Mouse (Mus musculus) activated CD4-positive, CD25-positive, alpha-beta regulatory T cell, adult 4 months (primary cell): ENCODE results near the gene Chit1. TPM values are rescaled to one million over a fixed set of nuclear protein-coding genes. Genes with fewer than 3 reads are reported as not detected.
A peak's percentile ranks its signal among the peaks of the same experiment; 100 is the strongest.

Source experiments
- ATAC-seq: one replicate; pipeline ENCODE4 v1.8.0; 2017
- polyA plus RNA-seq, 2 experiments: library from polyadenylated mRNA; unstranded; fragments of 100-300 nt; shearing (Covaris generic); gene quantifications; one replicate each; pipeline ENCODE4 v1.2.1; 2017

Chit1 gene
- polyA plus RNA-seq, 2 experiments from 2014 or later: not detected

DNA sequence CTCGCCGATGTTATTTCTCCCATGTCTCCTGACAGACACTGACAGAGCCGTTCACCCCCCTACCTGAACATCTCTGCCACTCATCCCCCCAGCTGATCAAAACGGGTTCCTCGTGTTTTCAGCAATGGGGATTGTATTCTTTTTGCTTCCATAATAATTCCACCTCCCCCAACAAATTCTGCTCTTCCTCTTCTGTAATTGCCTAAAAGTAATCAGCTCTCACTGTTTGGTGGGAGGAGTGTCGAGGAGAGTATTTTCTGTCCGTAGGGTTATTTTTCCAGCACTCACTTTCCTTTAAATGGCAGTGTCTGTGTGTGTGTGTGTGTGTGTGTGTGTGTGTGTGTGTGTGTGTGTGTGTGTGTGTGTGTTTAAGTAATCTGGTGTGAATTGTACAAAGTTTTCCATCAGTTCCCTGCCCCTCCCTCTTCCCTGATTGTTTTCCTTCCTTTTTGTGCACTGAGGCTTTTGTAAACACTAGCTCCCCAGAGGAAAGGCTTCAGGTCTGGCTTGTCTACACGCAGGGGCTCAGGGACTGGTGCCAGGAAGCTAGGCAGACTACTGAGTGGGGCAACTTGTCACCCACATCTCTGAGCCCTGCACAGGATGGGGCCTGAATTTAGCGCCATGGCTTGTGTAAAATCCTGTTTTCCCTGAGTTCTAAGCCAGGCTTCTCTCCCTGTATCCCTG, 31.4 kb upstream of the Chit1 start:
- peak; percentile 15 for ATAC-seq

DNA sequence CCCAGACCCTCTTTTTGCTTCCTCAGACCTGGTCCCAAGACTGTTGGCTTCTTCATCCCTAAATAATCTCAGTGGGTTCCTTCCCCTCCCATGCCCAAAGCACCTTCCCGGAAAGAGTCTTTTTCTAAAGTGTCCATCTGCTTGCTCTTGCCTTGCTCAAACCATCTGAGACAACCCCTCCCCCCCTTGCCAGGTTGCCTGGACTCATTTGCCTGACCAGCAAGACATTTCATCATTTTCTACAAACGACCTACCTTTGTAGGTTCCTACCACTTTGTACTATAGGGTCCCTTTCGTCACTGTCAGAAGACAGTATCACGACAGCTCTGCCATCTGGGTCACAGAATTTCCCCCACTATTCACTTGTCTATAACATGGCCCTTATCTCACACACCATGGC, 30.6 kb upstream of the Chit1 start:
- no peak for ATAC-seq

DNA sequence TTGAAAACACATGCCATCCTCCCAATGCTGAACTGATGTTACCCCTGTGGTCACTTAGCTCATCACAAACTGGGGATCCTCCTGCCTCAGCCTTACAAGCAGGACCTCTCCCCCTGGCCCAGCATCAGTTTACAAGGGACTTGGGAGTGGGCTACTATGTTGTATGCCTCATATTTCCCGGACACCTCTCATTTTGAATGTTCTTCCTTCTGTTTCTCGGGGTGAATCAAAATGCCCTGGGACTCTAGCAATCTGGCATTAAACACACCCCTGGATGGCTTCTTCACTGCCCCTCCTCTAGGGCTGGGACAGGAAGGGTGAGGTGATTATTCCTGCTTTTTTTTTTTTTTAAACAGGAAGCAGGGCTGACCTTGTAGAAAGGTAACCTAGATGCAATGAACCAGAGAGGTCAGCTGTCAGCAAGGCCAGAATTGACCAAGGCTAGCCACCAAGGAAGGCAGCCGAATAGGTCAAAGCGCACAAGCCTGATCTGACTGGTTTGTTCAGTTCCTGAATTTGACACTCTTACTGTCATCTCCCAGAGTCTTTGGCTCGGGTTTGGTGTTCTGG, 30.1 kb upstream of the Chit1 start:
- no peak for ATAC-seq

DNA sequence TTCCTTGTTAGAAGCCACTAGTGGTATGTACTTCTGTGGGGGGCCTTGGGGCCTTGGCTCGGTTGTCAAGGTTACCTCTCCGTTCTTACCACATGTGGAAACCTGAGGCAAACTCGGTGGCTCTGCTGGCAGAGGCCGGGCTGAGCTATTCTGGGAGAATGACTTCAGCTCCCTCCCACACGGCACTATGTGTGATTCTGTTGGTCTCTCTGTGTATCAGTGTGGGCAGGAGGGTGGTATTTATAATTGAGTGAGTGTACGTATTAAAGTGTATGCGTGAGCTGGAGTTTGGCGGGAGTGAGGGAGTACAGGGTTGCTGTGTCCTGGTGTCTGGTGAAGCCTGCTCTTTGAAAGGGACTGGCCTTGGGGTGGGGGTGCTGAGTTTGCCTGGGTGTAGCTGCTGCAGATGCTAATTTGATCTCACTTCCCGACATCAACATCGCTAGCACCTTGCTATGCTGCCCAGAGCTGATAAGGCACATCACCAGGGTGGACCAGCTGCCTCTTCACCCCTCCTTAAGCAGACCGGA, 28.0 kb upstream of the Chit1 start:
- ATAC-seq: no peak

DNA sequence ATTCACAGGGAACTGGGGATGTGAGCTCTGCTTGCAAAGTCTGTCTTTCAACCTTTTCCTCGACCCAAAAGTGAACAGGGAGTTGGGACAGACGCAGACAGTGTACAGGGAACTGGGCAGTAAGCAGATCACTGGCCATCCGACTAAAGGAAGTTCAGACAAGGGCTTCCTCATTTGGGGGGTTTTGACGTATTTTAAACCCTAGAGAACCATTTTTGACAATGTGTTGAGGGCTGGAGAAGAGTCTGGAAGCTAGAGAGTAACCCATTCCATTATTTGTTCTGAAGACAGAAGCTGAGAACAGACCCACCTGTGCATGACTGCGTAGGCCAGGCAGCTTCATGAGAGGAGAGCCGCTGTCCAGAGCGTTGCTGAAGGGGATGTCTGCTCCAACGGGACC, 27.4 kb upstream of the Chit1 start:
- no peak for ATAC-seq

DNA sequence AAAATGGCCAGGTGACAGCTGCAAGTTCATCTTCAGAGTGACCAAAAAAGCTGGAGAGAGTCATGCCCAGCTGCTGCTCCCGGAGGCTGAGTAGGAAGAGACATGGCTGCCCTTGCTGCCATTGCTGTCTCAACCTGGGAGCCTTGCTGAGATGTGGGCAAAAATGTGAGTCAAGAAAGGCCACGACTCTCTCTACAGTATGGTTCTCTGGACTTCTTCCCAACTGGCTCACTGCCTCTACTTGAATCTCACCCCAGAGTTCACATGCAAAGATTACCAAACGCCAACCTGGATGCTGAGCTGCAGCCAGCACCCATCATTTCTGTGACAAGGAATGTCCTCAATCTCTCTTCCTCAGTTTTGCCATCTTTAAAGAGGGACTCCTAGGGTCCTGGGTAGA, 26.9 kb upstream of the Chit1 start:
- no peak for ATAC-seq

DNA sequence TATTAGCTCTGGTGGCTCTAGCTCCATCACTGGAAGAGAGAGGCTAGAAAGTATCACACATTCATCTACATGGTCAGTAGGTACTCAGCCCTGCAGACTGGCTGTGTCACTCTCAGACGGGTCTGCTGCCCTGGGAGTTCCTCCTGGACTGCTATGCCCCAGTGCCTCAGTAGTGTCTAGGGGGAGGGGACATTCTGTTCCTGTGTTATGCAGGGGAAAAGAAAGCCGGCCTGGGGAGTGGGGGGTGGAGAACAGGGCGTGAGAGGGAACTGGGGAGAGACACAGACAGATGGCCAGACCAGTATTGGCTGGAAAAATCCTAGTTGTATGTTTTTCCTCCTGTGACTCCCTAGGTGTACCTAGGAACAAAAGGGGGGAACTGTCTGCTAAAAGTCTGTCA, 25.0 kb upstream of the Chit1 start:
- no peak for ATAC-seq

DNA sequence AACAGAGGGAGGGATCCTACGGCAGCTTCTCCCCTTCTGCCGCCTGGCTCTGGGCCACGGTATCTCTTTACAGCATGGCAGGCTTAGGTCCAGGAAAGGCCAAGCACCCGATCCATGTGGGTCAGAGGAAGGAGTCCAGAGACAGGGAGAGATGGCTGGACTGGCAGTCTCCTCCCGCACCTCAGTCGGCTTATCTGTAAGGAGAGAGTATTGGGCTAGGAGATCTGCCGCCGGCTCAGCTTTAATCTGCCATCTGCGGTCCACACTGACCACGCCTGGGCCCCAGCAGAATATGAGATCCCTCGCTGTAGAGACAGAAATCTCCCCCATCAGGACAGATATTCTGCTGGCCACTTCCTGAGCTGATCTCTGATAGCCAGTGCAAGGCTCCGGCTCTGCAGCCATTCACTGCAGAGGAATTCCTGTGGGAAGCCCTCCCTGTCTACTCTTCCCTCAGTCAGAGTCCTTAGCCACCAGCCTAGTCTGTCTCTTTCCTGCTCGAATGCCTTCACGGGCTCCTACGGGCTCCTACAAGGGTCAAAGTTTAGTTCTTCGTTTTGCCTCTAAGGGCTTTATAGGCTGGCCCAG, 24.1 kb upstream of the Chit1 start:
- ATAC-seq: no peak

DNA sequence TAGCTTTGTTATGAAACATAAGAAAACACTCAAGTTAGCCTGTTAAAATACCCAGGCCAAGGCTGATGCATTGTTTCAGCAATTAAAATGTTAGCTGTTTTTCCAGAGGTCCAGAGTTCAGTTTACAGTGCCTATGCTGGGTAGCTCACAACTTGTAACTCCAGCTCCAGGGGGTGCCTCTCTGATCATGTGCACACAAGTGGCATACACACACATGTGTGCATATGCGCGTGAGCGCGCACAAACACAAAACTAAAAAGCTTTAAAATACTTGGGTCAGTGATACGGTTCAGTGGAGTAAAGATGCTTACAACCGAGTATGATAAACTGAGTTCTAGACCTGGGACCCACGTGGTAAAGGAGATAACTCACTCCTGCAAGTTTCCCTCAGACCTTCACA, 22.0 kb upstream of the Chit1 start:
- ATAC-seq: no peak

DNA sequence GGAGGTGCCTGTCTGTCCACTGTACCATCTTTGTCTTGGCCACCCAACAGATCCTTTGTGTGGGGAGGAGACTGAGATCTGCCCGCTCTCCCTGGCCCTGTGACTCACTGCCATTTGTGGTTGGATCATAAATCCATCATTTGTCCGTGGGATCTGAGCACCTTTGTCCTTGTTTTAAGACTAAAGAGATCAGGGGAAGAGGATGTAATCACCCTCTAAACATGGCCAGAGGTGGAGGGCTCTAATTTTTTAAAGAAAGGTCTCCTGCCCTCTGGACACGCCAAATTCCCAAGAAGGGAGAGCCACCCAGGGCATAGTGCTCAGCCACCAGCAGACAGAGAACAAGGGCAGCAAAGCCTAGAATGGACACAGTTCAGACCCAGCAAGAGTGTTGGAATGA, 19.2 kb upstream of the Chit1 start:
- ATAC-seq: no peak

DNA sequence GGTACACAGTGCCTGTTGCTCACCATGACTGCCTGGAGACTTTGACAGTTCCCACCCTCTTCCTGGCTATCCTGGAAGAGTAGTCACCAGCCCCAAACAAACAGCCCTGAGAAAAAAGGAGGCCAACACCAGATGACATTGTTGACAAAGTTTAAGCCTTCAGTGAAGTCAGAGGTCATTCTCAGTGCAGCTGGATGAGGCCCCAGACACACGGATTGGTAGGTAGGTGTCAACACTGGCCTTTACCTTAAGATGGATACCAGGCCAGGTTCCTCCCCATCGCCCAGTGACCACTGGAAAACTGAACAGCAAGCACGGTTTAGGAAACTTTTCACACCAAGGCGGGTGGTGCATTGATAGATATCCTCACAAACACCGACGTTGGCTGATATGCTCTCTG, 18.7 kb upstream of the Chit1 start:
- ATAC-seq: no peak

DNA sequence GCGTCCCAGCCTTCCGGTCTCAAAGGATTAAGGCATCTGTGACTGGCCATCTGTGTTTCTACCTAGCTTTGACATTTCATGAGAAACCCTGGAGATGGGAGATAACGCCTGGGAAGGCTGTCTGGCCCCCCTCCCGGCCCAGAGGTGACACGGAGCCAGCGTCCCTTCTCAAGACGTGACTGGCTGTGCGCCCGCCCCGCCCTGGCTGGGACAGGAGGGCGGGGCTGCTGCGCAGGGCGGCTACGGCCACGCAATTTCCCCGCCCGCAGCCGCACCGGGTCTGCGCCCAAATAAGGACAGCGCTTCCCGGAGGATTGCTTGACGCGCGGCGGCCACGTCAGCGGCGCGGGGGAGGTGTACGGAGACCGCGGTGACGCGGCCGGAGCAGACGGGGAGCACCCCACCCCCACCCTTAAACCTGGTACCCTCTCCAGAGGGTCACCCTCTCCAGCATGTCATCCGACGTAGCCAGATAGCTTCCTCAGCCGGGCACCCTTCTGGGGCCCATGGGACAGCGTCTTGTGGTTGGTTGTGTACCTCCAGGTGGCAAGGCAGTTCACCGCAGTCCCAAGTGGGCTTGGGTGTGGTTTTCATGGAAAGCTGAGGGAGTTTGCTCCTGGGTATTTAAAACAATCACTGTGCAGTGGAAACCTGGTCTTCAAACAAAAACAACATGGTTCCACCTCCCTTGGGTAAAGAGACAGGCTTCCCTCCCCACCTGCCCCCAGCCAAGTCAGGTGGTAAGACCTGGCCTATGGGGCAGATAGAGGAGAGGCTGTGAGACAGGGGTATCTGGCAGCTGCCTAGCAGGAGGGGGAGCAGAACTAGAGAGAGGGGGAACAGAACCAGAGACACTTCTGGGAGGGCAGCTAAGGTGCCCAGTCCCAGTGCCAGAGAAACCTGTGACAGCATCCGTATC, 17.9 kb upstream of the Chit1 start:
- ATAC-seq: peak; percentile 76

DNA sequence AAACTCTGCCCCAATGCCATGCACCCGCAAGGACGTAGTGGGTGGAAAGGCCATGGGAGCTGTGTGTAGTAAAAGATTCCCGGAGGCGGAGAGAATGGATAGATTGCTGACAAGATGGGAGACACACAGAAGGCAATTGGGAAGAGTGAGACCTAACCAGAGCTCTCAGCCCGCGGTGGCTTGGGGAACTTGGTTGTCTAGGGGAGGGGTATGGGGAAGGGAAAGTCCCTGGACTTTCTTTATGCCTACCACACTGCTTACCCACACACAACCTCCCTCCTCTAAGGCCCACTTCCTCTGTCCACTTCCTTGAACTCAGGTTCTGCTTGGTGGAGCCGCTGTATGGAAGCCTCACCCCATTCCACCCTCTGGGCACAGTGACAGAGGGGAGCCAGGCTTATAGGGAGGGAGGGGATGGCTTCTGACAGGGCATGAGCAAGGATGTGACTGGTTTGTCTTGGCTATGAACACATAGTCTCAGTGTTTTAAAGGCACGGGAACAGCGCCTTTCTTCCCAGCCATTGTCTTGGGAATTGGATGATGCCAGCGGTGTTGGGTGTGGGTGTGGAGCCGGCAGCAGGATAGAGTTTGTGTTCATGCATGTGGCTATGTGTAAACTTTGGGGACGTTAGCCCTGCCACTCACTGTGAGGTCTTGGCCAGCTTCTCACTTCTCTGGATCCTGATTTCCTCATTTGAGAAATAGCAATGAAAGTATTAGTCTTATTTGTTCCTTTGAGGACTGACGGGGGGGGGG, 17.1 kb upstream of the Chit1 start:
- peak; percentile 61 for ATAC-seq

DNA sequence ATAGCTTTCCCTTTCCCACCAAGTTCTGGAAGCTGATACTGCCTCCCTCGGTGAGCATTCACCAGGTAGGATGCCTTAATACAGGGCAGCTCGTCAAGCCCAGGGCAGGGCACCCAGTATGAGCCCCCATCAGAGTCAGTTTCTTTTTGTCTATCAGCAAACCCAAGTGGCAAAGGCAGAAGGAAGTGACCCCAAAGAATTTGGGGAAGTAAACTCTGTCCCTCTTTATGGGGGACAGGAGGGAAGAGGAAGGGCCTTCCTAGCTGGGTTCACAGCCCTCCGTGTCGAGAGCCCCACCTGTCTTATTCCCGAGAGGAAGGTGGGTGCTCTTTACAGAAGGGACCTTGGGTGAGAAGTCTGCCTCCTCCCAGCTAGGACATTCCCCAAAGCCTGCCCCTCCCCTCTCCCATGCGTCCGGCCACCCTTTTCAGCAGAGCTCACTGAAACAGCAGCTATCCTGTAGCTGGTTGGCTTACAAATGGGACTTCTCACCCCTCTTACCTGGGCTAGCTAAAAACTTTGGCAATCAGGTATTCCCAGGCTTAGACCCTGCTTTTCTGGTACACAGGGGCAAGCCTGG, 15.9 kb upstream of the Chit1 start:
- ATAC-seq: no peak

DNA sequence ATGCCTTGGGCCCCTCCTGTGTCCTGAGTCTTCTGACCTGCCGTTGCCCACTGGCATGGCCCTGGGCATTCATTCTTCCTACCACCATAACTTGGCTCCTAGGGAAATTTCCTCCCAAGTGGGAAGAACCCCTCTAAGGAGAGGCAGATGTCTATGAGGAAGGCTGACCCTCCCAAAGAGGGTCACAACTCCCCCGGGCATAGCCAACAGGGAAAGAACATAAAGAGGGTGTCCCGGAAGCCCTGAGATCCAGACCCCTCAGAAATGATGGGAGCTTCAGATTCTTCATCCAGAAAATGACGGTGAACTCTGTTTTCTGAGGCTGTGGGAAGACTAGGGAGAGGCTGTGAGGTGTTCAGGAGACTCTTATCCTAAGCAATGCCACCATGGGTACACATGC, 15.3 kb upstream of the Chit1 start:
- ATAC-seq: no peak

DNA sequence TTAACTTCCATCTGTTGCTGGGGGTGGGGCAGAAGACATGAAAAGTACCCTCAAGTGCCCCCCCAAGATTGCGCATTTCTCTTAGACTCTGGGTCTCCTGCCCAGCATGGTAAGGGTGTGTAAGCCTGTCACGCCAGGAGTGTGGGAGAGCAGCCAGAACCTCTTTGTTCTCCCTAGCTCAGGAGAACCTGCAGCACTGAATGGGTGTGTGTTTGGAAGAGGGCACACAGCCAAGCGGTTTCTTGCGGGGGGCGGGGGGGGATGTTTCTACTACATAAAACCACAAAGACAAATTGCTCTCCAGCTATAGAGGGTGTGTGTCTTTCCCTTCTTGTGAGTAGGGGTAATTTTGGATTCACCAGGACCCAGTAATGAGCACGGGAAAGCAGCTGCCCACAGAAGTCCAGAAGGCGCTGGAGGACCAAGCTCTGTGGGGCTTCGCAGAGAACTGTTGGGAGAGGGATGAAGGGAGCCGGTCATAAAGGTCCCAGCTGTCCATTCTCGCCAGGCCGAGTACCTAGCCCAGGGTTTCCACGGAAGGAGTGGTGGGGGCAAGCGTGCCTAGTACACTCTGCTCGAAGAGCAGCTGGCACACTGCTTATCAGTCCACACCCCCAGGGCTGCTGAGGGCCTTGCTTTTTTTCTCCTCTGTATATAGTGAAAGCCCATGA, 14.6 kb upstream of the Chit1 start:
- ATAC-seq: no peak

DNA sequence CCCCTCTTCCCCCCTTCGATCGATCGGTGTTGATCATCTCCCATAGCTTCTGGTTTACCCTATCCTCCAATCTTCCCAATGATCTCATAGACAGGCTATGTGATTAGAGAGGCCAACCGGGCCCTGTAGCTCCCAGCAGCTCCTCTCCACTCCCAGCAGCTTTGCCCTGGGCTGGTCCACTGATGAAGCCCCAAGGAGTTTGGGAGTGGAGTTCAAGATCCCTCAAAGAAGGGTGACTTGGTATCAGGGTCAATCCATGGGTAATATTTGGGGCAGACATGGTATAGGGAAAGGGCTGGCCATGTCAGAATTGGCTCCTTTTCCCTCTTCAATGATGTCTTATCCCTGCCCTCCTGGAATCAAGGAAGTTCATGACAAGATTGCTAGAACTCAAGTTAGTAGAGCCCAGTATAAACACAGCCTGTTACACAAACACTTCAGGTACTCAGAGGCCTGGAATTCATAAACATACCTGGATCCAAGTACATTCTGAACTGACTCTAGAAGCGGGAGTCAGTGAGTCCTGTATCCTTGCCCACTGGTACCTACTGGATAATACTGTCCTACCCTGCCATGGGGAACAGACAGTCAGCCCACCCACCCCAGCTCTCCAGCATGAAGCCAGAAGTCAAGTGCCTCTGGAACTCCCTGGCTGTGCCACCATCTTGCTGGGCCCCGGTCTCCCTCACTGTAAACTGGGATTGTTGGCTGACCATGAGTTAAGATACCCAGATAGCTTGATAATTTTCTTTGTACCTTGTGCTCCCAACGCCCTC, 13.8 kb upstream of the Chit1 start:
- ATAC-seq: no peak

DNA sequence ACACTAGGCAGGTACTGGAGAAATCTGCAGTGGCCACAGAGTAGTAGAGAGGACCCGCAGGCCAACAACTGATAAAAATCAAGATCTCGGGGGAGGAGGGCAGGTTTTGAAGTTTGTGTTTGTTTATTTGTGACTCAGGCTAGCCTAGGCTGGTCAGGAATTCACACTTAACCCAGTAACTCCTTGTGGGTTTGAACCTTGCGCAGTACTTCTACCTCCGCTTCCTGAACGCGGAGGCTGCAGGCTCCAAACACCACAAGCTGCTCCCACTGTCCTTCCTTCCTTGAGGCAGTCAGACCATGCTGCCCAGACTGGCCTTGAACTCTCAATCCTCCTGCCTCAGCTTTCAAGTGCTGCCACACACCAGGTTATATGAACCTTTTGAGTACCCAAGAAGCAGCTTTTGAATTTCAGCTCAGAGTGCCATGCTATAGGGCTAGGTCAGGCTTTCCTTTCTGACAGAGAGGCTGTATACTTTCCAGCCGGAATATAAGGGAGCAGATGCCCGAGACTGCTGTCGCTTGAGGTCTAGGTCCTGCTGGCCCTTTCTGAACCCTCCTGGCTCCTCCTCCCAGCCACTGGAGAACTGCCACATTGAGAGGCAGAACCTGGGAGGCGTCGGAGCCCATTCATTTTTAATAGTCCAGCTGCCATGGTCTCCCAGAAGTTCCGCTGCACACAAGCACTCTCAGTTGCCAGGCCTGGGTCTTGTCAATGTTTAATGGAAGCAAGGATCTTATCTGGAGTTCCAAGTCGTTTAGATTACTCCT, 12.9 kb upstream of the Chit1 start:
- ATAC-seq: no peak

DNA sequence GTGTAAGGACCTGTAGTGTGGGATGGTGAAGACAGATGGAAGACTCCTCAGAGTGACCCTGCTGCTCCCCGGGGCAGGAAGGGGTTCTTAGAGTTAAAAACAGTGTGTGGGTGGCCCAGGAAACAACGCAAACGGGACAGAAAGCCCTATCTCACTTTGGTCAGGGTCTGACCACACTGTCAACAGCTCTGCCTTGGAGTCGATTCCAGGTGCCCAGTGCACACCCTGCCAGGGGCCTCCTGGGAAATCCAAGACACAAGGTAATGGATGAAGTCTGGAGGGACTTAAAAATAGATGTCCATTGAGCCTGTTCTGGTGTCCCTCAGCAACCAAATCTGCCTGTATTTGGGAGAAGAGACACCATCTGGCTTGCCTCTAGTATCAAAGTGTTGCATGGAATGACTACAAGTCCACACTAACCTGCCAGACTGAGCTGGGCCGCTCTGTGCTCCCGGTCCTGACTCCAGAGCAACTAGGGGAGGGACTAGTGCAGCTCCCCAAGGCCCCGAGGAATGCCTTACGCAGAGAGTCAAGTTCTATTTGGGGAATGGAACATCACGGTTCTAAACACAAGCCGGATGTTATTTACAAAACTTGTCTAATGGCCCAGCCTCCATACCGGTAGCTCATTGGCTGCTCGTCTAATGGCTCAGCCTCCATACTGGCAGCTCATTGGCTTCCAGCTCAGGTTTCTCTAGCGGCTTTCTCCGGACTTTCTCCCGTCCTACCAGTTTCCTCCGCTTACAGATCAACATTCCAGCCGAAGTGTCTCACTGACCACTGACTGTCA, 12.1 kb upstream of the Chit1 start:
- peak; percentile 96 for ATAC-seq
